Mouse (Mus musculus) cerebellum, adult 2 months (tissue): ENCODE results near the gene Samm50.

Experiments
- CTCF ChIP-seq: fragments of 200-500 bp; IDR thresholded peaks from 2 replicates; pipeline ENCODE4 v1.5.1; 2011; ENCODE audit warnings: low read depth, mild to moderate bottlenecking, control low read depth, low read length, moderate library complexity, borderline replicate concordance; ENCODE audit not compliant: insufficient read depth
- POLR2A ChIP-seq: fragments of 200-500 bp; IDR thresholded peaks from 2 replicates; pipeline ENCODE4 v1.6.1; 2011; ENCODE audit warnings: low read length, control low read depth, borderline replicate concordance; ENCODE audit not compliant: insufficient read depth

DNA sequence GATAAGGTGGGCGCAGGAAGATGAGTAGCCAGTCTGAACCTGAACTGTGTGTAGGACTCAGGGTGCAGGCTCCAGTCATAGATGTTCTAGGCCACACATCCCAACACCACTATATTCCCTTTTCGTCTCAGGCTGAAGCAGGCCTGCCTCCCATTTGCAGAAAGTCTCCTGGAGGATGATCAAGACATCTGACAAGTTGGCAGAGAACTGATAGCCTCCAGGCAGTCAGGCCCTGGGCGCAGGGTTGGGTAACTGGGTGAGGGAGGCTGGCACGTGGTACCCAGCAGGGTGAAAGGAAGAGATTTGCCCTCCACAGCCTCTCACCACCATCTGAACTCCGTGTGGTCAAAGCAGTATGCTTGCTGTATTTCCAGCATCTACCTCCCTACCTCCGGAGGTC lies 30.2 kb upstream of the Samm50 start:
- TF ChIP-seq CTCF, result no peak
- TF ChIP-seq POLR2A, result no peak
